Mouse (Mus musculus) kidney, postnatal 25 days (tissue): Measurements from ENCODE around the gene Opcml.
A peak's percentile ranks its signal among the peaks of the same experiment; 100 is the strongest.

Source experiments
- DNase-seq, 2 experiments: peaks; one replicate each; pipeline ENCODE4 v3.0.0; 2021; ENCODE audit warnings: mixed read lengths in 2 of 2

The Opcml gene

DNA sequence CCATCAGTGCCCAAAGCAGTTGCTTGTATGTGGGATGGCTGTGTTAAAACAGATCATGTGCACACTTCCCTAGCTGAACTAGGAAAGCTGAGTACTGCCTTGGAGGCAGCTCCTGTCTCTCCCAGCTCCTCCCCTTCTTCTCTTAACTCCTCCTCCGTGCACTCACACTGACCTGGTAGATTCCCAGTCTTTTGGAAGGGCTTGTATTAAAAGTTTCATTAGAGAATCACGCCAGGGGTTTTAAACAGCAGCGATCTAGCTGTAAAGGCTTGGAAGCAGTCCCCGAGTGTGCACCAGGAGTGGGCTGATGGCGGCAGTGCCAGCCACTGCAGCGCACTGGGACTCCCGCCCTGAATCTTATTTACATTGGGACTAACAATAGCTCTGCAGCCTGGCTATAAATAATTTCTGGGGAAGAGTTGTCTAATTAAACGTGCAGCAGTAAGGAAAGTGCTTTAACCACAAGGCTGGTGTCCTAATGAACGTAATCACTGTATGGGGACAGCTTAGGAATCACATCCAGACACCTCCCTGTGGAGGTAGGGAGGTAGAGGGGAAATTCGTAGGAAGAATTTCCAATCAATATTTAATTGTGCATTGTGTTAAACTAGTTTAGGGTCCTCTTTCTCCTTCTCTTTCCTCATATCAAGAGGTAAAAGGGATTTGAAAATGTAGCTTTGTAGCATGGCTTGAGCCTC, 546.1 kb downstream of the Opcml start:
- no peak for DNase-seq

DNA sequence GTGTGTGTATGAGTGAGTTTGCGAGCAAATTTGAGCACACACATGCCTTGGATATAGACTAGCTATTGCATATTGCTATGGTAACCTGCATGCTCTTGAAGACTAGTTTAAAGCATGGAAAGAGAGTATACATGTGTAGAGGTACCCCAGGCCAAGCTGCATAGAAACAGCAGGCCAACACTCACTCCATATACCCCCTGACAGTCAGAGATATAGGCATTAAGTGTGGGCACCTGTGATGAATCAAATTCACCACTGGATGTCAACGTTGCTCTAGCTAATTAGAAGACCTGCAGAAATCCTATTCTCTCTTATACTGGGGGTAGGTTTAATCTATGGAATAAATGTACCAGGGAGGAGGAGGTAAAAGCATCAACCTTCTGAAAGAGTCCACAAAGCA, 547.3 kb downstream of the Opcml start:
- DNase-seq, result no peak

DNA sequence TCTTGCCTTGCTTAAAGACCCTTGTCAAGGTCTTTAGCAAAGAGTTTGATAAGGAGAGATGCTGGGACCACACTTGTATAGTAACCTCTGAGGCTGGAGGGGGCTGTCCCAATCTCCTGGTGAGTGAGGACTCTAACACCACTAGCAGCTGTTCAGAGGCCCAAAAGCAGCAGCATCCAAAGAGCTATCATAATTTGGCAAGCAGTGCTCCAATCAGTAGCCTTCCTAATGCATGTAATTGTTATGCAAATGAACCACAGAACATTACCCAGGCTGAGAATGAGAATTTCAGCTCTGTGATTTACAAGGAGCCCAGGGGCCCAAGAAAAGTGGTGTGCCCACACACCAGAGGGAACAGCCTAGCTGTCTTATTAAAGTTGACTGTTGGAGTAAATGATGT, 564.4 kb downstream of the Opcml start:
- no peak for DNase-seq

DNA sequence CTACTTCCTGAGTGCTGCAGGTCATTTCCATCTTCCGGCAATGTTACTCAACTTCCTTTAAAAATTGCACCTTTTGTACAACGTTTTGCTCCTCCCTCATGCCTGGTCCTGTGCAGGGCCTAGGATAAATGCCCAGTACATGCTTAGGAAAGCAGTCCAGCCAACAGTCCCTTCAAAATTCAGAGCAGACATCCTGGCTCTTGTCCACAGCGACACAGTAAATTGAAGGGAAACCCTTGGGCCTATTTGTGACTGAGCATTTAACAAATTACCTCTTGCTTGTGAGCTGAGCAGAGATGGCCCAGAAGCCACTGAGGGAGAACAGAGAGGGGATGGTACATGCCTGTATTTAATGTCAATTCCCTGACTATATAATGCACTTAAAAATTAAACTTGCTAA, 567.4 kb downstream of the Opcml start:
- DNase-seq, result no peak

DNA sequence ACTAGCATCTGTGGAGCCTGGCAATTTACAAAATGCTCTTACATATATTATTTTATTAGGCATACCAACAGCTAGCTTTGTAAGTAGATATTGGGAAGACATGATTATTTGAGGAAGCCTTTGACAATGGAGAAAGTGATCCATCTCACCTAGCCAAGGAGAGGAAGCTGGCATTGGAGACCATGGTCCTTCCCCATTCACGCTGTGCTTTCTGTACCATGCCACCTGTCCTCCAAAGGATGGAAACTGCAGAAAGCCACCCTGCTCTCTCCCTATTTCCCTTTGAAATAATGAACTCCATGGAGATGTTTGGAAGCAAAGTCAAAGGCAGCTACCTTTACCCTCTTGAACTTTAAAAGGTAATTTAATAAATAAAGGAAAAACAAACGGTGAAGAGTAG, 570.1 kb downstream of the Opcml start:
- no peak for DNase-seq

DNA sequence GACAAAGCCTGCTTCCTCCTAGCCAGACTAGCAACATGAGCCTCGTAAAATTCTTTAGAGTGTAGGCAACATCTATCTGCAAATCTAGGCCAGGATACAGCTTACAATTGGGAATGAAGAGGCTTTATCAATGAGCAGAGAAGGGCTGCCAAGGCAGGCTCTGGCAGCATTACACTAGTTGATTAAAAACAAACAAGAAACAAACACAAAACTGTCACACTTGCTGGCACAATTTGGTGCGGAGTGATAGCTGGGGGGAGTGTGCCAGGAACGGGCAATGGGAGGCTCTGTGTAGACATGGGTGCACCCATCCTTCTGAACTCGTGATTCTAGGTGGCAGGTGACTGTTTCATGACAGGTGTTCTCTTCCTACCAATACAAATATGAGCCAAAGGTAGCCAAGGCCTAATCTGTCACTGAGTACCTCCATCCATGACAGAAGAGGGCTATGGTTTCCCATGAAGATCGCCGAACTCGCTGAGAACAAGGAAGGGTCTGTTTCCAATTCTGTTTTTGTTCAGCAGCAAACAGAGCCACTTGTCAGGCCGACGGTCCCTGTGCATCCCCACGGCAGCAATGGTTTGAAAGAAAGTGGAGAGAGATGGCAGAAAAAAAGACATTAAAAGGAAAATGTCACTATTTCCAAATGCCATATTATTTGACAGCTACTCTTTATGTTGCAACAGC, 574.0 kb downstream of the Opcml start:
- no peak for DNase-seq

DNA sequence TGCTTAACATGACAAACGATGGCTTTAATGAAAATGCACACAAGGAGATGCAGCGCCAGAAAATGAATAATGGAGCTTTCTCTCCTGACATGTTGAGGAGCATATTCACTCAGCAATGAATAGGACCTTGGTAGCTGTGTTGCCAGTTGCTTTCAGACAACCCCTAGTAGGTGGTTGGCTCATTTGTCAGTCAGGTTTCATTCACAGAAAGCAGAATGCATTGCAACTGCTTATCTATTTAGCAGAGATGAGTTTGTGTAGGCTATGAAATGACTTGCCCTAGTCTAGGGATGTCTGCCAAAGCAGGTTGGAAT, 574.5 kb downstream of the Opcml start:
- DNase-seq, result no peak

DNA sequence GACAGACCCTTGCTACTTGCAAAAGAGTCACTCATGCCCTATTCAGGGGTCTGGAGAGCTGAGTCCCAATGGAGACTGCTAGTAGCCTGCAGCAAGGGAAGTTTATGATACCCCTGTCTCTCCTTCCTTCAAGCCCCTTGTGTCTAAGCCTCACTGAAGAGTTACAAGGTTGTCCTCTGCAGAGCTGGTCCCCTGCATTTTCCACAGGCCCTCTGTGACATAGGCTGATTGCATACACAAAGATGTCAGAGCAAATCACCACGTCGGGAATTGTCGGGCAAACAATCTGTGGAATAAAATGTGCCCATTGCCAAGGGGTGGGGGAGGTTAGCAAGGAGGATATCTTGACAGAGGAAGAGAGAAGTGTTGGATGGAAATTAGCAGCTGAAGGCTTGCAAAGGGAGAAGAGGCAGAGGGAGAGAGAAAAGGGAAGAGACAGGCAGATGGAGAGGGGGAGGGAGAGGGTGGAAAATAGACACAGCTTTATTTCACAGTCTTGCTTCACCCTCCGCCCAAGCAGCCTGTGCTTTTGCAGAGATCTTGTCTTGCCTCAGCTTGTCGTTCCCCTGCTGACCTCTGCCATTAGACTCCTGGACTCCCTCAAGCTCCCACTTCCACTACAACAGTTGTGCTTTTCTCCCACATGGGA, 596.1 kb downstream of the Opcml start:
- no peak for DNase-seq

DNA sequence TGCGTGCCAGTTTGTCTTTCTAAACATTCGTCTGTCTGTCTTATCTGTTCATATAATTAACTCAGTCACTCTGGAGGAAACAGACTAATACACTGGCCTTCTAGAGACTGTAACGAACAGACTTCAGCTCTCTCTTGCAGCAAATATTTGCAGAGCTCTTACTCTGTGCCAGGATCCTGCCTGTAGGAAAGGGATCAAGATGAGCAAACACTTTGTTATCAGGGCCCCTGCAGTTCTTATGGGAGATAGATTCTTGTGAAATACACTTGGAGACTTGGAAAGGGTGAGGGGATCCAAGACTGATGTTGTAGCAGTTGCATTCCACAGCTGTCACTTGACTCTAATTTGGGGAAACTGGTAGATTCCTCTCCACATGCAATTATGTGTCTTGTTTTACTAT, 604.6 kb downstream of the Opcml start:
- DNase-seq, result no peak

DNA sequence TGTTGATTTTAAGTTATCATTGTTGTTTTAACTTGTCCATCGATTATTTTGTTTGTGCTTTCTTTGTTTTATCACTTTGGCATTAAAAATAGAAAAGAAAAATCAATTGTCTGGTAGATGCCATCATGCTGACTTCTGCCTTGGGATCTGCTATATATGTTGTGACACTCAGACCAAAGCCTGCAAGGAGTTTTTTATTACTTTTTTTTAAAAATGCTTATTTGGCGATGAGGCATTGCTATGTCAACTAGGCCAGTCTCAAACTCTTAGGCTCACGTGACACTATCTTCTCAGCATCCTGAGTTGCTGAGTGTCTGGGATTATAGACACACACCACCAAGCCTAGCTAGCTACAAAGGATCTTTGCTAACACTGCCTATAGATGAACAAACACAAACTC, 605.1 kb downstream of the Opcml start:
- DNase-seq, result no peak

DNA sequence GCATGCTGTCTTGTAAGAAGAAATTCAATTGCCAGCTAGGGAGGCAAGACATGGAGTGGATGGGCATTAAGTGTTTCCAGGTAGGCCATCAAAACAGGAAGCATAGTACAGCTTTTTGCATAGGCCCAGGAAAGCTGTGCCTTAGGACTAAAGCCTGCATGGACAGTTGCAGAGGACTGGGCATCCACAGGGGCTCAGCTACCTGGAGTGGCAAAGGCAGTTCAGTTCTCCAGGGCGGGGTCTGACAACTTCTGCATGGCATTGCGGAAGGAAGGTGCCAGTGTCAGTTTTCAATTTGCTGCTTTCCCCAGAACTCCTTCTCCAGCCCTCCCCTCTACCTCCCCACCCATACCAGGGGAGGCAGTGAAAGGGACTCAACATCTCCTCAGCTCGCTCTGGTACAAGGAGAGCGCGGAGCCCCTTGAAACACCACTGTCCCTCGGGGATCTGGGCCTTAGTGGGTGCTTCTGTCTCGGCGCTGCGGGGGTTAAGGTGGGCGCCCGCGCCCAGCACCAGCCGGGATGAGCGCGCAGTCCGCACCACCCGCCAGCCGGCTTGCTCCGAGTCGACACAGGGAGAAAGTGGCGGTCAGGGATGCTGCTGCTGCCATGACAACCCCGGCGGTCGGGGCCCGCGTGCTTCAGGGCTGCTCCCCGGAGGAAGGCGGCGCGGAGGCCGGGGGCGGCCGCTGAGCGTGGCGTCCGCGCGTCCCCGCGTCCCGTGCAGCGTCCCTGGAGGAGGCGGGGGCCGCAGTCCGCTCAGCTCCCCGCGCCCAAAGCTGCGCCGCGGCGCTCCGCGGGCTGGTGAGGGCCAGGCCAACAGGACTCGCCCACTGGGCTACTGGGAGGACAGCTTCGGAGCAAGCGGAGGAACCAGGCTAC, 612.4 kb downstream of the Opcml start:
- peak in 1 of 2 experiments; percentile 30 for DNase-seq

DNA sequence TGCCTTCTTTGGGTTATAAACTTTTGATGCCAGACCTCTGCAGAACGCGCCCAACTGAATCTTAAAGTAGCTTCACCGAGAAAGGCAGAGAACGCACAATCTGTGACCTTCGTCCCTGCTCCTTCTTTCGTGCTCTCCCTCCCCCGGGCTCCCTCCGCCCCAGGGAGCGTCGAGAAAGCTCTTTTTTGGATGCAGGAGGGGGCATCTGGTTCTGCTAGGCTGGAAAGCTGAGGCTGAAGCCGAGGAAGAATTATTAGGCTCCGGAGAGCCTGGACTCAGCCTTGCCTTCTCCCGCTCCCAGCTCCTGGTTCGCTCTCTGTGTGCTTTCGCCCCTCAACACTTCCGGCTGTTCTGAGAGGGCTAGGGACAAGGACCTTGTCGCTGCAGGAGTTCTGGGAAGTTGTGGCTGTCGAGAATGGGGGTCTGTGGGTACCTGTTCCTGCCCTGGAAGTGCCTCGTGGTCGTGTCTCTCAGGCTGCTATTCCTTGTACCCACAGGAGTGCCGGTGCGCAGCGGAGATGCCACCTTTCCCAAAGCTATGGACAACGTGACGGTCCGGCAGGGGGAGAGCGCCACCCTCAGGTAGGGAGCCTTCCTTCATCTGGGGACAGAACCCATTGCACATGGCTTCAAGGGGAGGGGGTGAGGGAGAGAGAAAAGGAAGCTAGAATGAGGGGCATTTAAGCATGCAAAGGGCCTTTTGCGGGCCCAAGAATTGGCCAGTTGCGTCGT, 613.4 kb downstream of the Opcml start:
- DNase-seq, result peak in 1 of 2 experiments; percentile 33

DNA sequence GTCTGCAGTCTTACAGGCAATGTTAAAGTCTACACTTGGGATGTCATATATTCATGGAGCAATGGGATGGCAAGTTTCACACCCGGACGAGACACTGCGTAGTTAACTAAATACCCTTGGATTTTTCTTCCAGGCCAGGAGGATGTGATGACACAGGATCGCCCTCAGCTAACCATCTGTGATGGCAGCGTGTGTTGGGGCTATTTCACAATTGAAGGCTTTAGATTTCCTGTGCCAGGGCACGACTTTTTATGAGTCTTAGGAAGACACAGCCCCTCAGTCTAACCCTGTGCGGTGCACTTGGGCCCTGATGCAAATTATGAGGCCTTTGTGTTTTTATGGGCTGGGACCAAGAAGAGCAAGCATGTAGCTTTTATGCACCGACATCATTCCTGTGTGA, 614.0 kb downstream of the Opcml start:
- DNase-seq, result no peak

DNA sequence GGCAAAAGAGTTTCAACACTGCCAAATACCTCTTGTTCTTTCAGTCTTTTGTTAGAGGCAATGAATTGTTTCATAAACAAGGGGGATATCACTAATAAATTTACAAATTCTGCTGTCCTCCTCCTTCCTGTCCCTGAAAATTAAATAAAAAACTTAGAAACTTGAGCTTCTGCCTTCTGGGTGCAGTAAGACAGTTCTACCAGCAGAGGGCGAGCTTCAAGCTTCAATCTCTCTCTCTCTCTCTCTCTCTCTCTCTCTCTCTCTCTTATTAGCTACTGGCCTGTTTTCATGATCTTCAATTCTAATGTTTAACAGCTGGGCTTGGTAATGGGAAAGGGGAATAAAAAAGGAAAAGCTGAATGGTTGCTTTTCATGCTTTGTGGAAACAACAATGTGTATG, 615.2 kb downstream of the Opcml start:
- peak in 1 of 2 experiments; percentile 21 for DNase-seq

DNA sequence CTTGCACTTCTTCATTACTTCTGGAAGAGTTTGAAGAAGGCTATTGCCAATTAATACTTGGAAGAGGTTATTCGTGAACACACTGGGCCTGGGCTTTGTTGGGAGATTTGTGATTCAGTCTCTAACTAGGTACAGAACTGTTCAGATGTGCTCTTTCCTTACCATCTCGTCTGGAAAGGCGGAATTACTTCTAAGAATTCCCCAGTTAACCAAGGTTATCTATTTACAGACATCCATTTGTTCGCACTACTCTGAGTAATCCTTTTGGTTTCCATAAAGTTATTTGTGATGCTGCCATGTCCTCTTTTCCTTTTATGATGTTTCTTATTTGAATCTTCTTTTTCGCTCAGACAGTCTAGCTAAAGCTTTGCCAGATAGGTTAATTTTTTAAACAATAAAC, 630.2 kb downstream of the Opcml start:
- no peak for DNase-seq

DNA sequence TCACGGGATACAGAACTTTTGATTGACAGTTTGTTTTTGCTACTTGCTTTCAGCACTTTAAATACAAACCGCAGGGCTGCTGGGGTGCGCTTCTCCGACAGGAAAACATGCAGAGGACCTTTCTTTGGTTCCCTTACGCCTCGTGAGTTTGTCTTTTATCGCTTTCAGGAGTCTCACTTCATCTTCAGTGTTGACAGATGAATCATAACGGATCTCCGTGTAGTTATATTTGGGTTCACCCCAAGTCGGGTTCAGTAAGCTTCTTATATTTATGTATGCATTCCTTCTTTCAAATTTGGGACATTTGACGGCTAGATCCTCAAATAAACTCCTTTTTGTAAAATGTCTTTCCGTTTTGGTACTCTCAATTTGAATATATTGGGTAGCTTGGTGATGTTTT, 632.8 kb downstream of the Opcml start:
- no peak for DNase-seq

DNA sequence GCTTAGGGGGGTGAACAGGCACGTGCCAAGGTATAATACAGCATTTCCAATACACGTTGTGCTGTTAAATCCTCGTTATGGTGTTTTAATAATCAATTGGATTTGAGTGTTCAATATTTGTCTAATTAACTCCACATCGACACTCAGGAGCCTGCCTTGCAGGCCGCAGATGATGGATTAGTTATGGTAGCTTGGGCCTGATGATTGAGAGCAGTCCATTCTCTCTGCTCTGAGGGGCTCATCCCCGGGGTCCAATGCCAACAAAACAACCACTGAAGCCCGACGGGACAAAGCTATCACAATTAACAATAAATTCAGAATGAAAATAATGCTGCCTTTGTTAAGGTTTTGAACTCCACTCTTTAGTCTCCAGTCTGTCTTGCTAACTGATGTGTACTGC, 641.6 kb downstream of the Opcml start:
- DNase-seq, result no peak

DNA sequence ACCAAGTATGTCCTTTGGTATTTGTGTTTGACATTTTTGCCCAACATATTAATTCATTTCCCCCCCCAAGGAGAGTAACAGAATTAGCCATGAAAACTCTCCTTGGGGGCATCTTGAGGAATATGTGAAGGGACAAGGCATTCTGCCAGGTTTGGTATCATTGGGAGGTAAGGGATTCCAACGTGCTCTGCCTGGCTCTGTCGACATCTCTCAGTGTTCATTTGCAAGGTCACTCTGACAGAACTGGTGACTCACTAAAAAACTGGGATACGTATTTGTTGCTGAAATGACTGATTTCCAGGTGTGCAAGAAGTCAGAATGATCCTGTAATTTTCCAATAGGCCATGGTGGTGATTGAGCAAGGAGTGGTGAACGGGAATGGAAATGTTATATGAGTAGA, 648.2 kb downstream of the Opcml start:
- DNase-seq, result no peak

DNA sequence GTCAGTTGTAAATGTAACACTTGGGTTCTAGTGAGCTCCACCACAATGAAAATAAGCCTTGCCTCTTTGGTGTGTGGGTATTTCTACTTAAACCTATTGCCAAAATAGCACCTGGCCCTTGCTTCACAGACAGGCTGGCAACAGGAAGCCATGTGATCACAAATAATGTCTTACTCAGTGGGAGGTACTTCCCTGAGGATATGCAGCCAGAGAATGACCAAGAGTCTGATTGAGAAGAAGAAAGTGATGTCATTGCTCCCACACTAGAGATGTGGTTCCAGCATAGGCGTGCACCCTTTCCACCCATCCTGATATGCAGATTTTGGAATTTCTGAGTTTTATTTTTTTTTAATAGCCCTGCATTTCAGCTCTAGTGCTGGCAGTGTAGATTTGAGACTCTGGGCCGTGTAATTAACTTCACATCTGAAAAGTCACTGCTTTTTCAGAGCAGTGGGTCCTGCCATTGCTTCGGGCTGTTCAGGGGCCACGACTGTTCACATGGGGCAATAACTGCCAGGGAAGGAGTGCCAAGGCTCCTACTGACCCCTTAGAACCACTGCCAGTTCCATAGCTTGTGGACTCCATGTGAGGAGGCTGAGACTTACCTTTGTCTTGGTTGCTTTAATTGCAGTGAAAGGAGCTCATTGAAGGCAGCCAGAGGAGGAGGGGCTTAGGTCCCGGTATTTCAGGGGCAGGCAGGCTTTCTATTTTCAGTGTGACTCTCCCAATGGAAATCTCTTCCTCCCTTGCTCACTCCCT, 649.0 kb downstream of the Opcml start:
- no peak for DNase-seq

DNA sequence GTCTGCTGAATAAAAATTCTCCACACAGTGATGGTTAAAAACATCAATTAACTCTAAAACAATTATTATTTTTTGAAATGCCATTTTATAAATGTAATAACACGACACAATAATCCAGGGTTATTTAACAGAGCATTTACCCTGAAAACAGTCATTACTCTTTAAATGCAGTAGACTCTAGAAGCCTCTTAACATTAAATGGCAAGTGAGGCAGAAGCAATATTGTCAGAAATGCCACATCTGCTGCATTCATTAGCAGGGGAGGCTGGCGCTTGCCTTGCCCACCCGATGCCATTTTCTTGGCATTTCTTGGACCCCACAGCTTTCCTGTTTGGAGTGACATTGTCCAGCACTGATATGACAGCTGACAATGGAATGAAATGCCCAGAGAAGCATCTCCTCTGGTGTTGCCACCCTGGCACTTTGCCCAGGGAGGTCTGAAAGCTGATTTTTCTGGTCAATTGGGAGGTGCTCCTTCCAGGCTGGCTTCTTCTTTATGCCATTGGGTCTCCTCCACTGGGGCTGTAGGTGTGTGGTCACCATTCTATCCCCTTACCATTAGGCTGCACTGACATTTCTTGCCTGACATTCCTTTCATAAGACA, 649.7 kb downstream of the Opcml start:
- DNase-seq, result no peak

DNA sequence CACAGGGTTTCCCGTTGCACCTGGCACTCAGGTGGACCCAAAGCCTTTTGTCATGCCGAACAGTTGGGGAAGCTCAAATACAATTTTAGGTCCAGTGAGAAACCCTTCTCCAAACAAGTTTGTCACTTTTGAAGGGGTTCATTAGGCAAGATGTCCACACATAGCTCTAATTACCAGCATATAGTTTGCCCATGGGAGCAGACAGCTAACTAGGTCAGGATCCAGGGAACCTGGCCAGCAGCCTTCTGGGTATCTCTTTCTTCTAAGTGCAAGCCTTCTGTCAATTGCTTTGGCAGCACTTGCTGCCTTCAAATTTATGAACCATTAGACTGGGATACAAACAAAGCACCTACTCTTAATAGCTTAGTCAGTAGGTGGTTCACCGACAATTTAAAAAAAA, 653.9 kb downstream of the Opcml start:
- DNase-seq, result no peak

DNA sequence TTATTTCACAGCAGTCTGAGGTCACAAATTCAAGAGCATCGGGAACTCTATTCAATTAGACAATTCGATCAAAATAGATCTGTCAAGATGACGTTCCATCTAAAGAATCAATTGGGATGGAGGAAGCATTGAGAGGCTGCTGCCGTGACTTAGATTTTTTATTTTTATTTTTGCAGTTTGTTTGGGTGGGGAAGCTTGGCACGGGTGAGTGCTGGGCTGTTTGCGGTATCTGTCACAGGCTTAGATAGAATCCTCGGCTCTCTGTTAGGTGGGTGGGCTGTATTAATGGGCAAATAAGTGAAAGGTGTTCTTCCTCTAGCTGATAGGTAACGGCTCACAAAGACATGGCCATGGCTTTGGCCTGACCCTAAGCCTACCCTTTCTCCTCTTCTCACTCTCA, 654.4 kb downstream of the Opcml start:
- no peak for DNase-seq
